Mouse (Mus musculus): ENCODE measurements around the gene Slc36a3. TPM values are rescaled to one million over a fixed set of nuclear protein-coding genes. Genes with fewer than 3 reads are reported as not detected.

Slc36a3 gene
- polyA plus RNA-seq, 2 experiments: not detected

DNA sequence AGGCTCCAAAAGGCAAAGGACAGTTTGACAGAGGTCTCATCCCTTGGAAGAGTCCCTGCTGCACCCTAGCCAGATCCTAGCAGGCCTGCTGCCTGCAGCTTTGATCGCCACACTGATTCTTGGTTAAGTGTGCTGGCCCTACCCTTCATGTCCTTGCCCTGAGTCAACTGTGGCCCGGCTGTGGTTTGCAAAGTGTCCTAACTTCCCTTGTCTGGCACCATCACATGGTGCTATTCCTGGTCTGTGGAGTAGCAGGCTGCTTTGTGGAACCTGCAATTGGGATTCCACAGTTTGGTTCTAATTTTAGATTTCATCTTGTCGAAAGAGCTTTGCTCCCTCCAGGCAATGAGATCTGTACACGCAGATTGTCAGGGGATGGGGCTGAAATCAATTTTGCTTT is 35.8 kb upstream of the Slc36a3 start:
- no peaks in the 10 kb centered on the region for H3K4me1 ChIP-seq (ENCODE audit: control insufficient read depth, insufficient read depth, low read length)
- H3K4me3 ChIP-seq (replicated peaks; ENCODE audit: low read length): no peak overlapping the region
- no peaks in the 10 kb centered on the region for H3K36me3 ChIP-seq (ENCODE audit: control insufficient read depth, insufficient read depth, low read length)
- no peak overlapping the region for H3K9ac ChIP-seq (ENCODE audit: low read depth, low read length, severe bottlenecking)
- no peak for DNase-seq (ENCODE audit: low spot score)
- no peak for TF ChIP-seq POLR2A (IDR thresholded peaks at IDR 0.05; ENCODE audit: borderline replicate concordance, extremely low read depth, insufficient read depth, insufficient read length)
- 76% methylated on average over 4 of the region's 4 CpGs for WGBS
- H3K27ac ChIP-seq (replicated peaks; ENCODE audit: low read depth, low read length): no peak overlapping the region
- no peak for ATAC-seq (ENCODE audit: low FRiP score, low read depth)
- no peak overlapping the region for H3K4me2 ChIP-seq (replicated peaks; ENCODE audit: low read depth, low read length, severe bottlenecking)
- no peaks in the 10 kb centered on the region for H3K9me3 ChIP-seq (ENCODE audit: control insufficient read depth, low read length)
- no peaks in the 10 kb centered on the region for H3K27me3 ChIP-seq (ENCODE audit: control insufficient read depth, insufficient read depth, low read length)

DNA sequence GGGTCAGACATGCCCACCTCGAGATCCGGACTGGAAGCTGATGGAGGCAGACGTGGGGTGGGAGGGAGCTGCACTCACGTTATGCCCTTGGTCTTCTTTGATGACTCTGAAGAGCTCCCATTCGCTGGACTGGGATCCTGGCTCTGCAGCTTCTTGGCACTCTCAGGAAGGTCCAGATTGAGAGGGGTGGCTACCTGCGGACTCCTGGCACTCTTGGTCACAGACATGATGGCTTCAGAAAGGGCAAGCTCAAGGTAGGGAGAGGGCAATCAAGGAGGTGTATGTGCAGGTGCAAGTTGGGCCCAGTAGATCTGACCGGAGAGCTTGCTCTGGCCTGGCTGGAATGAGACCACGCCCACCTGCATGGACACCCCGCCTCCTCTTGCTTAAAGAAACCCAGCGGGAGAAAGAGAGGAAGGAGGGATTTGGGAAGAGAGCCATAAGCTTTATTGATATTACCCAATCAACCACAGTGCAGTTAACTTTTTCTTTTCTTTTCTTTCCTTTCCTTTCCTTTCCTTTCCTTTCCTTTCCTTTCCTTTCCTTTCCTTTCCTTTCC is 33.3 kb upstream of the Slc36a3 start, which contains the start of gene Slc36a2:
TSS of gene Slc36a2 (minus strand) at position 345 of the 559 bp plus-strand sequence.
- no peak for DNase-seq (ENCODE audit: low spot score)
- no peak for TF ChIP-seq POLR2A (IDR thresholded peaks at IDR 0.05; ENCODE audit: borderline replicate concordance, extremely low read depth, insufficient read depth, insufficient read length)
- H3K36me3 ChIP-seq (ENCODE audit: control insufficient read depth, insufficient read depth, low read length): no peaks in the 10 kb centered on the region
- H3K9me3 ChIP-seq (ENCODE audit: control insufficient read depth, low read length): no peaks in the 10 kb centered on the region
- H3K4me3 ChIP-seq (replicated peaks; ENCODE audit: low read length): no peak within 1 kb of the TSS
- no peak within 1 kb of the TSS for H3K9ac ChIP-seq (ENCODE audit: low read depth, low read length, severe bottlenecking)
- H3K27ac ChIP-seq (replicated peaks; ENCODE audit: low read depth, low read length): no peak within 1 kb of the TSS
- 0 out of 2 replicates have a peak, but pooled peaks cover 3% of the 10 kb centered on the region for H3K4me1 ChIP-seq (ENCODE audit: control insufficient read depth, insufficient read depth, low read length)
- 26% methylated on average over 10 of the region's 10 CpGs for WGBS
- ATAC-seq (ENCODE audit: low FRiP score, low read depth): no peak
- H3K4me2 ChIP-seq (replicated peaks; ENCODE audit: low read depth, low read length, severe bottlenecking): no peak within 1 kb of the TSS
- H3K27me3 ChIP-seq (ENCODE audit: control insufficient read depth, insufficient read depth, low read length): no peaks in the 10 kb centered on the region

DNA sequence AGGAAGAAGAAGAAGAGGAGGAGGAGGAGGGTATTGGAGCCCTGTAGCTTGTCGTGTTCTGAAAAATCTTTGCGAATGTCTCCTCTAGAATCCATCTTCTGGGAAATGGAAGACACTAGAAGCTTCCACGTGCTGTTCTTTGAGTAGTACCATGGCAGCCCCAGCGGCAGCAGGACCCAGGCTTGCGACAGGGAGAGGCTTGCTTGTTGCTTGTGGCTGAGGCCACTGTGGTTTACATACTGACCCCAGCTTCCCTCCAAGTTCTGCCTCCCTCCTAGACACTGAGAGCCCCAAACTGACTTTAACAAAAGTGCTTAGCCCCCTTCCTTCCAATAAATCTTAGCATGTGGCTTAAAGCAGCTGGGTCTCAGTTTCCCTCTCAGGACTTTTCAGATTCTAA is 32.7 kb upstream of the Slc36a3 start:
- Histone ChIP-seq H3K9me3 (ENCODE audit: control insufficient read depth, low read length) (no peaks in the 10 kb centered on the region), H3K27ac (replicated peaks; ENCODE audit: low read depth, low read length) (no peak overlapping the region), H3K9ac (ENCODE audit: low read depth, low read length, severe bottlenecking) (no peak overlapping the region), H3K4me1 (ENCODE audit: control insufficient read depth, insufficient read depth, low read length) (0 out of 2 replicates have a peak, but pooled peaks cover 3% of the 10 kb centered on the region), H3K4me3 (replicated peaks; ENCODE audit: low read length) (no peak overlapping the region), H3K36me3 (ENCODE audit: control insufficient read depth, insufficient read depth, low read length) (no peaks in the 10 kb centered on the region), H3K27me3 (ENCODE audit: control insufficient read depth, insufficient read depth, low read length) (no peaks in the 10 kb centered on the region), H3K4me2 (replicated peaks; ENCODE audit: low read depth, low read length, severe bottlenecking) (no peak overlapping the region)
- ATAC-seq (ENCODE audit: low FRiP score, low read depth) (no peak), DNase-seq (ENCODE audit: low spot score) (no peak)
- no peak for TF ChIP-seq POLR2A (IDR thresholded peaks at IDR 0.05; ENCODE audit: borderline replicate concordance, extremely low read depth, insufficient read depth, insufficient read length)
- 86% methylated on average over 5 of the region's 5 CpGs for WGBS

DNA sequence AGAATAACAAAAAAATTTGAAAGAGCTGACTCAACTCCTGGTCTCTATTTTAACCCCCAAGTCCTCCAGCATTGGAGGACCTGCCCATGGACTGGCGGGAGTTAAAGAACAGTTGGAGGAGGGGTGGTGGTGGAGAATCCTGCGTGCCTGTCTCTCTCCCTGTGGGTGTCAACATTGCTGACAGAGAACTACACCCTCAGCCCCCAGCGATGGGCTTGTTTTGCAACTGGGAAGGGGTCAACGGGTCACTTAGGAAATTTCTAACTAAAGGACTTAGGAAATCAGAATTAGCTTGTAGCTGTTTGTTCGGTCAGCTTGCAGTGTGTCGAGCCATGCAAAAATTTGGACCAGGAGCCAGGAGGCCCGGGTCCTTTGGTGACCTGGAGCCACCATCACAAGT is 31.6 kb upstream of the Slc36a3 start:
- no peak overlapping the region for H3K4me3 ChIP-seq (replicated peaks; ENCODE audit: low read length)
- no peak overlapping the region for H3K9ac ChIP-seq (ENCODE audit: low read depth, low read length, severe bottlenecking)
- no peak for TF ChIP-seq POLR2A (IDR thresholded peaks at IDR 0.05; ENCODE audit: borderline replicate concordance, extremely low read depth, insufficient read depth, insufficient read length)
- 56% methylated on average over 7 of the region's 7 CpGs for WGBS
- DNase-seq (ENCODE audit: low spot score) (no peak), ATAC-seq (ENCODE audit: low FRiP score, low read depth) (no peak)
- no peak overlapping the region for H3K27ac ChIP-seq (replicated peaks; ENCODE audit: low read depth, low read length)
- no peak overlapping the region for H3K4me2 ChIP-seq (replicated peaks; ENCODE audit: low read depth, low read length, severe bottlenecking)
- no peaks in the 10 kb centered on the region for H3K36me3 ChIP-seq (ENCODE audit: control insufficient read depth, insufficient read depth, low read length)
- H3K9me3 ChIP-seq (ENCODE audit: control insufficient read depth, low read length): no peaks in the 10 kb centered on the region
- no peaks in the 10 kb centered on the region for H3K27me3 ChIP-seq (ENCODE audit: control insufficient read depth, insufficient read depth, low read length)
- H3K4me1 ChIP-seq (ENCODE audit: control insufficient read depth, insufficient read depth, low read length): 0 out of 2 replicates have a peak, but pooled peaks cover 3% of the 10 kb centered on the region

DNA sequence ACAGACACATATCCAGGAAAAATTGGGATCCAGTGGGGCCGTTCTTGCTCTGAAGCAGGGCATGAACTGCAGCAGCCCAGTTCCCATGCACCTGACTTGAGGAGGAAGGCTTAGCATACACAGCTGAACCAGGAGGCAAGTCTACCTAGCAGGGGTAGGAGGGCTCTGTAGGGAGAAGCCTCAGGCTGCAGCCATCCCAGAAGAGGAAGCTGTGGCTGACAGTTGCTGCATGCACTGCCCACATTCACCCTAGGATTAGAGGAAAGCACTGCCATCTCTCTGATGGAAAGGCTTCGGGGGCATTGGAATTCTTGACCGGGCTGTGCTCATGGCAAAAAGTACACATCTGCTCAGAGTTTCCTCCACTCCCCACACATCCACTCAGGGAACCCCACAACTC is 28.3 kb upstream of the Slc36a3 start:
- TF ChIP-seq POLR2A (IDR thresholded peaks at IDR 0.05; ENCODE audit: borderline replicate concordance, extremely low read depth, insufficient read depth, insufficient read length): no peak
- Histone ChIP-seq H3K4me2 (replicated peaks; ENCODE audit: low read depth, low read length, severe bottlenecking) (no peak overlapping the region), H3K4me1 (ENCODE audit: control insufficient read depth, insufficient read depth, low read length) (0 out of 2 replicates have a peak, but pooled peaks cover 3% of the 10 kb centered on the region), H3K4me3 (replicated peaks; ENCODE audit: low read length) (no peak overlapping the region), H3K27ac (replicated peaks; ENCODE audit: low read depth, low read length) (no peak overlapping the region), H3K27me3 (ENCODE audit: control insufficient read depth, insufficient read depth, low read length) (no peaks in the 10 kb centered on the region), H3K9ac (ENCODE audit: low read depth, low read length, severe bottlenecking) (no peak overlapping the region), H3K9me3 (ENCODE audit: control insufficient read depth, low read length) (no peaks in the 10 kb centered on the region), H3K36me3 (ENCODE audit: control insufficient read depth, insufficient read depth, low read length) (no peaks in the 10 kb centered on the region)
- DNase-seq (ENCODE audit: low spot score): no peak
- ATAC-seq (ENCODE audit: low FRiP score, low read depth): no peak
- 83% methylated on average over 3 of the region's 3 CpGs for WGBS

Measured in limb, embryonic 14.5 days (tissue).